Mouse (Mus musculus): Measurements from ENCODE around the gene Gsg1l.

Gsg1l gene

GRCm38 (mm10) chr7:126080949-126081654 is 1.1 kb downstream of the Gsg1l start:
- DNase-seq = no peak

- DNase-seq = no peak
These were observed 5.3 kb downstream of the Gsg1l start for GRCm38 (mm10) chr7:126076935-126077334.

- DNase-seq = no peak
These were observed 7.2 kb downstream of the Gsg1l start for GRCm38 (mm10) chr7:126075058-126075457.

- no peak for DNase-seq
These were observed 11.9 kb downstream of the Gsg1l start for GRCm38 (mm10) chr7:126070321-126070720.

GRCm38 (mm10) chr7:126066777-126067176 is 15.4 kb downstream of the Gsg1l start:
- no peak for DNase-seq

- DNase-seq = no peak
These were observed 16.9 kb downstream of the Gsg1l start for GRCm38 (mm10) chr7:126065243-126065876.

- no peak for DNase-seq
These were observed 20.0 kb downstream of the Gsg1l start for GRCm38 (mm10) chr7:126062228-126062627.

- DNase-seq = no peak
These were observed 23.3 kb downstream of the Gsg1l start for GRCm38 (mm10) chr7:126058918-126059317.

- no peak for DNase-seq
These were observed 24.8 kb downstream of the Gsg1l start for GRCm38 (mm10) chr7:126057332-126057914.

GRCm38 (mm10) chr7:126054574-126054973 is 27.6 kb downstream of the Gsg1l start:
- no peak for DNase-seq

- DNase-seq = no peak
These were observed 28.6 kb downstream of the Gsg1l start for GRCm38 (mm10) chr7:126053618-126054017.

GRCm38 (mm10) chr7:126051910-126052309 is 30.3 kb downstream of the Gsg1l start:
- DNase-seq = no peak

GRCm38 (mm10) chr7:126045077-126045476 is 37.1 kb downstream of the Gsg1l start:
- DNase-seq = no peak

- no peak for DNase-seq
These were observed 39.9 kb downstream of the Gsg1l start for GRCm38 (mm10) chr7:126042306-126042705.

GRCm38 (mm10) chr7:126040794-126041526 is 41.3 kb downstream of the Gsg1l start:
- DNase-seq = no peak

GRCm38 (mm10) chr7:126039847-126040246 is 42.4 kb downstream of the Gsg1l start:
- DNase-seq = no peak

GRCm38 (mm10) chr7:126039247-126039835 is 42.9 kb downstream of the Gsg1l start:
- DNase-seq = no peak

- no peak for DNase-seq
These were observed 43.6 kb downstream of the Gsg1l start for GRCm38 (mm10) chr7:126038366-126039246.

- DNase-seq = no peak
These were observed 46.9 kb downstream of the Gsg1l start for GRCm38 (mm10) chr7:126035332-126035731.

GRCm38 (mm10) chr7:126032776-126033209 is 49.4 kb downstream of the Gsg1l start:
- no peak for DNase-seq

GRCm38 (mm10) chr7:126032365-126032755 is 49.9 kb downstream of the Gsg1l start:
- no peak for DNase-seq

Data from kidney, adult 9 months (tissue).